Mouse (Mus musculus) CD4-positive, CD25-positive, alpha-beta regulatory T cell, adult 9 weeks (primary cell): ENCODE results near the gene Gm2916. TPM values are rescaled to one million over a fixed set of nuclear protein-coding genes. Genes with fewer than 3 reads are reported as not detected.

Experiments used
- polyA plus RNA-seq: library from polyadenylated mRNA; unstranded; fragments of 100-300 nt; shearing (Covaris generic); gene quantifications from one replicate; pipeline ENCODE4 v1.2.1, GENCODE M21; 2017

Gm2916 gene
- polyA plus RNA-seq: not detected

DNA sequence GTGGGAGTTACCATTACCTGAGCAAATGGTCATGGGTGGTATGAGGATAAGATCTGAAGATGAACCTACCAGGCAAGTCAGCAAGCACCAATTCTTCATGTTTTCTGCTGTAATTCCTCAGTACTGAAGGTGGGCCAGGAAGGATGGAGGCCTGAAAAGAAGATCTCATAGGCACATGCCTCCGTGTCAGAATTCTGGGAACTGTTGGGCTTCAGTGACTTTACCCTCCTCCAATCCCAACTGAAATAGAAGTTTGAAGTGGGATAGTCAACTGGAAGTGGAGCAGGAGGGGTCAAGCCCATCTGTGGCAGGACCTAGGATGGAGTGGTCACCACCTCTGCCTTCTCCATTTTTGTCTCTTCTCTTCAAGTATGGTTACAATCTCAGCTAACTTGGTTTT, at the start of gene Gm2916:
Gene Gm2916 (plus strand): TSS at position 301 of the 400 bp plus-strand sequence.

DNA sequence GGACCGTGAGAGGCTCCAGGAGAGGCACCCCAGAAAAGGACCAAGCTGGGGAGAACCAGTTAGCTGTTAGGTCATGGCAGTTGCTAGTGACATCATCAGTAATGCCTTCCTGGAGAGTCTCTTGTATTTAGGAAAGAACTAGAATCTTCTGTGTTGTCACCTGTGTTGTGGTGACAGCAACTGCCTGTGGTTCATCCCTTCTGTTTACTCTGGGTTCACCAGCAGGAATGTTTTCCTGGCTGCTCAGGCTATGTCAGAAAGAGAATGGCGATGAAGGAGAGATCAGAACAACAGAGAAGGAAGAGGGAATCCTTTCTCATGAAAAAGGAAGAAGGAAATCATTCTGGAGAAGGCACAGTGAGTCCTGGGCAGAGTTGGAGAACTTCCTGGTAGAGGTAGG, 38.0 kb upstream of the Gm2916 start, which contains the start of gene Gm3033:
Gene Gm3033 (plus strand): TSS at position 301 of the 400 bp plus-strand sequence.

DNA sequence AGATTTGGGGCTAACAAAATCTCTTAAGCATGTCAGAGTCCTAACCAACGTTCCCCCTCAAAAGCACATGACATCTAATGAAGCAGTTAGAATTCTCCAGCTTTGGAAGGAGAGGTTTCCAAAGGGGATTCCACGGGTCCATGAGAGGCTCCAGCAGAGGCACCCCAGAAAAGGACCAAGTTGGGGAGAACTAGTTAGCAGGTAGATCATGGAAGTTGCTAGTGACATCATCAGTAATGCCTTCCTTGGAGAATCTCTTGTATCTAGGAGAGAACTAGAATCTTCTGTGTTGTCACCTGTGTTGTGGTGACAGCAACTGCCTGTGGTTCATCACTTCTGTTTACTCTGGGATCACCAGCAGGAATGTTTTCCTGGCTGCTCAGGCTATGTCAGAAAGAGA, 47.5 kb downstream of the Gm2916 start, which contains the start of gene Gm3029:
Gene Gm3029 (plus strand): TSS at position 301 of the 400 bp plus-strand sequence.

DNA sequence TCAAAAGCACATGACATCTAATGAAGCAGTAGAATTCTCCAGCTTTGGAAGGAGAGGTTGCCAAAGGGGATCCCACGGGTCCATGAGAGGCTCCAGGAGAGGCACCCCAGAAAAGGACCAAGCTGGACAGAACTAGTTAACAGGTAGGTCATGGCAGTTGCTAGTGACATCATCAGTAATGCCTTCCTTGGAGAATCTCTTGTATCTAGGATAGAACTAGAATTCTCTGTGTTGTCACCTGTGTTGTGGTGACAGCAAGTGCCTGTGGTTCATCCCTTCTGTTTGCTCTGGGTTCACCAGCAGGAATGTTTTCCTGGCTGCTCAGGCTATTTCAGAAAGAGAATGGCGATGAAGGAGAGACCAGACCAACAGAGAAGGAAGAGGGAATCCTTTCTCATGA, 79.3 kb downstream of the Gm2916 start, which contains the start of gene Gm3095:
Gene Gm3095 (plus strand): TSS at position 301 of the 400 bp plus-strand sequence.

Other genes with a start within 250 kb of the Gm2916 start
- not detected for gene Gm3012, start 249.7 kb upstream of the Gm2916 start, polyA plus RNA-seq
- gene Gm3020, start 232.1 kb upstream of the Gm2916 start, polyA plus RNA-seq: 5.8 TPM
- not detected for gene Gm3043, start 195.4 kb upstream of the Gm2916 start, polyA plus RNA-seq
- gene Gm3002, start 74.1 kb upstream of the Gm2916 start, polyA plus RNA-seq: 0.35 TPM
- not detected for gene Gm3033, start 37.9 kb upstream of the Gm2916 start, polyA plus RNA-seq
- gene Gm3029, start 47.6 kb downstream of the Gm2916 start, polyA plus RNA-seq: not detected
- not detected for gene Gm3095, start 79.4 kb downstream of the Gm2916 start, polyA plus RNA-seq
- not detected for gene Gm3099, start 114.2 kb downstream of the Gm2916 start, polyA plus RNA-seq
- 0.82 TPM for gene Gm5796, start 139.8 kb downstream of the Gm2916 start, polyA plus RNA-seq
- gene Gm3115, start 199.9 kb downstream of the Gm2916 start, polyA plus RNA-seq: 0.38 TPM
- gene Gm8108, start 226.4 kb downstream of the Gm2916 start, polyA plus RNA-seq: 0.79 TPM